Mouse (Mus musculus) stomach, postnatal 0 days (tissue): ENCODE measurements around the gene Lpar3.

Source experiments
- CTCF ChIP-seq: IDR thresholded peaks from 2 replicates; pipeline ENCODE4 v1.5.1; 2016; ENCODE audit warnings: antibody characterized with exemption, low read depth, mild to moderate bottlenecking, moderate library complexity
- EP300 ChIP-seq: optimal IDR thresholded peaks from 2 replicates; pipeline ENCODE3; 2016; ENCODE audit warnings: antibody characterized with exemption

- no peak for TF ChIP-seq CTCF
- TF ChIP-seq EP300: no peak
These were observed 40.1 kb downstream of the Lpar3 start for GRCm38 (mm10) chr3:146260845-146261244.
